Mouse (Mus musculus) myocyte (in vitro differentiated cells): ENCODE measurements around the gene Sipa1l2.

Experiments used
- POLR2AphosphoS2 ChIP-seq: IDR thresholded peaks from one replicate; pipeline ENCODE4 v1.6.1; 2011; ENCODE audit warnings: low read depth, control low read depth; ENCODE audit not compliant: insufficient read length
- USF1 ChIP-seq: IDR thresholded peaks from one replicate; pipeline ENCODE4 v1.6.1; 2011; ENCODE audit warnings: low read depth, mild to moderate bottlenecking, control low read depth, moderate library complexity

- TF ChIP-seq POLR2AphosphoS2 (no peak), USF1 (no peak)
These were observed 65.8 kb downstream of the Sipa1l2 start for GRCm38 (mm10) chr8:125503808-125504207.
